Mouse (Mus musculus) lung, adult 2 months (tissue): ENCODE measurements at regions not wholly inside any gene's neighbourhood (a gene's known extent, or its start where the extent isn't known, plus 50 kb on each side); places are given as distances from the start of the nearest gene placed in this dataset.

Source experiments
- CTCF ChIP-seq: fragments of 200-500 bp; IDR thresholded peaks from 2 replicates; pipeline ENCODE4 v1.5.1; 2011; ENCODE audit warnings: mild to moderate bottlenecking, low read length, control low read depth; ENCODE audit not compliant: insufficient read depth
- POLR2A ChIP-seq: fragments of 200-500 bp; IDR thresholded peaks from 2 replicates; pipeline ENCODE4 v1.6.1; 2011; ENCODE audit warnings: low read depth, mild to moderate bottlenecking, control low read depth, low read length, borderline replicate concordance; ENCODE audit errors: extremely low read depth

DNA sequence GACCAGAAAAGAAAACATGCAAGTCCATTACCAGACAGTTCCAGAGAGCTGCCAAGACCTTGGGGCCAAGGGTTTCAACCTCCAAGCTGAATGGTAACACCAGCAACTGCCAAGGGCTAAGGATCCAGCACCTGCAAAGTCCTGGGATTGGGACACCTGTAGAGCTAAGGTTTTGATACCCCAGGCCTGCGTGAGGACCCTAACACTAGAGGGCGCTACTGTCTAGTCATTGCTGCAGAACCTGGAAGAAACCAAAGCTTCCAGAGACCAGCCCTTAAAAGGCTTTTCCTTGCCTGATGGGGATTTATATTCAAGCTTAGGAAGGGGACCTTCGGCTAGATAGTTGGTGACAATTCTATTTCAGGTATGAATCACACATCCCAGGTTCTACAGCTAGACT, 263.6 kb downstream of the Pmp22 start:
- TF ChIP-seq CTCF (peak; percentile 38), POLR2A (no peak)
